In the genomic region with DNA sequence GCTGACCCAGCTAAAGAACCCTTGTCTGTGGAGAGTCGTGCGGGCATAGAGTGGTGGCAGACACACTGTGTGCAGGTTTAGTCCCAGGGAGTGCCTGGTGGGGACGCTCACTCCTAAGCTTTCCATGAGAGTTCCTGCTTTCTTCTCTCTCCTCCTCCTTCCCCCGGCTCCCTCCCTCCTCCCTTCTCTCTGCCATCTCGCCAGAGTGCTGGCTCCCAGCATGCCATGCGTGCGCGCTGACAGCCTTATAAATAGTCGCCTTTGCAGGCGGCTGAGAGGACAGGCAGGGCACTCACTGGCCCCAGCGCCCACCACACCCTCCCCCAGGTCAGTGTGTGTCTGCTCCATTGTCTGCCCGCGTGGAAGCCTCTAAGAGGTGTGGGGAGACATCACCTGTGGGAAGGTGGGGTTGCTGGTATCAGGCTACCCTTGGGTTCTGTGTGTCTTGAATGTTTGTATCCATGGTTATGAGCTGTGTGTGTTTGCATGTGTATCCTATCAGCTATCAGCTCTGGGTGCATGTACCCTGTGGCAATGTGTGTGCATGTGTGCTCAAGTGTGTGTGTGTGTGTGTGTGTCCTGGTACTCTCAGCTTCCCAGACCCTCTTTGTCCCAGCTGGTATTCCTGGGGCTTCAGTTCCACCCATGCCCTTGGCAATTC, we compare ENCODE assay signal across 10 mouse cellular contexts. TPM values are rescaled to one million over a fixed set of nuclear protein-coding genes. Genes with fewer than 3 reads are reported as not detected.
DNase-seq lines count a peak whose midpoint lies in the region; ATAC-seq and TF ChIP-seq lines count a peak whose summit lies in the region.
"Had no signal": no experiment of that assay in that cellular context is flagged by ENCODE, and none has a peak within 500 bp of the region (broad histone marks: within the 10 kb centered on the region; RNA-seq: fewer than 3 reads in every experiment).

No protein-coding gene starts in this region.

- H3K9me3 ChIP-seq in forebrain, embryonic 14.5 days (replicated peaks; ENCODE audit: control insufficient read depth, low read length): no peaks in the 10 kb centered on the region
- no peaks in the 10 kb centered on the region for H3K9me3 ChIP-seq in liver, embryonic 13.5 days (replicated peaks)
- no peaks in the 10 kb centered on the region for H3K9me3 ChIP-seq in neural tube, embryonic 11.5 days (ENCODE audit: control insufficient read depth, low read length)

- intact Hi-C loops in heart, postnatal 10 days (cut with DNase I): no loop called here

- H3K9ac ChIP-seq in forebrain, embryonic 14.5 days (ENCODE audit: low read length): peak overlapping the region; percentile 64
- H3K9ac ChIP-seq in liver, embryonic 13.5 days: peak overlapping the region; percentile 52
- peak overlapping the region; percentile 44 for H3K9ac ChIP-seq in neural tube, embryonic 11.5 days (ENCODE audit: low read length)

- no peaks in the 10 kb centered on the region for H3K36me3 ChIP-seq in forebrain, embryonic 14.5 days (ENCODE audit: control insufficient read depth, insufficient read depth, low read length)
- no peaks in the 10 kb centered on the region for H3K36me3 ChIP-seq in liver, embryonic 13.5 days
- H3K36me3 ChIP-seq in neural tube, embryonic 11.5 days (ENCODE audit: control insufficient read depth, insufficient read depth, low read length): no peaks in the 10 kb centered on the region
- H3K36me3 ChIP-seq in thymus, adult 2 months (ENCODE audit: control insufficient read depth, insufficient read depth, low read length): no peaks in the 10 kb centered on the region

- DNase-seq in urinary bladder, postnatal 14 days (ENCODE audit: low spot score): peak; percentile 75
- no peak for DNase-seq in urinary bladder, postnatal 10 days (ENCODE audit: low spot score)
- peak; percentile 90 for DNase-seq in forebrain, embryonic 14.5 days (ENCODE audit: low spot score)
- DNase-seq in heart, postnatal 10 days: peak; percentile 87 to 89
- peak; percentile 79 to 87 for DNase-seq in kidney, postnatal 4 days
- DNase-seq in liver, embryonic 13.5 days: no peak
- peak; percentile 84 for DNase-seq in neural tube, embryonic 11.5 days (ENCODE audit: low spot score)
- DNase-seq in thymus, adult 2 months: no peak

- no peak for TF ChIP-seq CTCF in thymus, adult 2 months (IDR thresholded peaks at IDR 0.05; ENCODE audit: borderline replicate concordance, control insufficient read depth, extremely low read depth, insufficient read depth, low read length, poor library complexity)

- peak overlapping the region; percentile 26 for H3K4me3 ChIP-seq in forebrain, embryonic 14.5 days (ENCODE audit: low read depth, low read length)
- peak overlapping the region; percentile 25; the same call in 1 of the 2 replicates for H3K4me3 ChIP-seq in liver, embryonic 13.5 days (replicated peaks)
- H3K4me3 ChIP-seq in neural tube, embryonic 11.5 days (ENCODE audit: low read depth, low read length): peak overlapping the region; percentile 6; the same call in 1 of the 2 replicates
- H3K4me3 ChIP-seq in thymus, adult 2 months (ENCODE audit: control insufficient read depth, insufficient read depth, low read length): no peak overlapping the region

- peak overlapping the region; percentile 79 for H3K27ac ChIP-seq in forebrain, embryonic 14.5 days (ENCODE audit: low read depth, low read length)
- H3K27ac ChIP-seq in liver, embryonic 13.5 days: no peak overlapping the region
- peak overlapping the region; percentile 58 for H3K27ac ChIP-seq in neural tube, embryonic 11.5 days (ENCODE audit: low read depth, low read length)
- H3K27ac ChIP-seq in thymus, adult 2 months (ENCODE audit: control insufficient read depth, insufficient read depth, low read length): no peak overlapping the region

- WGBS in forebrain, embryonic 14.5 days: 3% methylated on average over 13 of the region's 13 CpGs
- WGBS in liver, embryonic 13.5 days (ENCODE audit: insufficient replicate concordance): 4% methylated on average over 13 of the region's 13 CpGs
- WGBS in neural tube, embryonic 11.5 days: 2% methylated on average over 13 of the region's 13 CpGs
- WGBS in thymus, adult 2 months: 31% methylated on average over 13 of the region's 13 CpGs

- H3K27me3 ChIP-seq in forebrain, embryonic 14.5 days (replicated peaks; ENCODE audit: control insufficient read depth, insufficient read depth, low read length): no peaks in the 10 kb centered on the region
- no peaks in the 10 kb centered on the region for H3K27me3 ChIP-seq in liver, embryonic 13.5 days
- no peaks in the 10 kb centered on the region for H3K27me3 ChIP-seq in neural tube, embryonic 11.5 days (ENCODE audit: control insufficient read depth, insufficient read depth, low read length)
- H3K27me3 ChIP-seq in thymus, adult 2 months (ENCODE audit: control insufficient read depth, insufficient read depth, low read length): no peaks in the 10 kb centered on the region
- H3K27me3 ChIP-seq: CH12.LX had no signal

- H3K4me1 ChIP-seq in forebrain, embryonic 14.5 days (ENCODE audit: control insufficient read depth, insufficient read depth, low read length): peaks cover 32% of the 10 kb centered on the region
- H3K4me1 ChIP-seq in liver, embryonic 13.5 days (replicated peaks): peaks cover 43% of the 10 kb centered on the region
- peaks cover 40% of the 10 kb centered on the region for H3K4me1 ChIP-seq in neural tube, embryonic 11.5 days (ENCODE audit: control insufficient read depth, insufficient read depth, low read length)
- no peaks in the 10 kb centered on the region for H3K4me1 ChIP-seq in thymus, adult 2 months (replicated peaks; ENCODE audit: control insufficient read depth, insufficient read depth, low read length)

- H3K4me2 ChIP-seq in forebrain, embryonic 14.5 days (ENCODE audit: low read length): peak overlapping the region; percentile 62
- peak overlapping the region; percentile 52 for H3K4me2 ChIP-seq in liver, embryonic 13.5 days
- peak overlapping the region; percentile 40 for H3K4me2 ChIP-seq in neural tube, embryonic 11.5 days (ENCODE audit: low read depth)

- TF ChIP-seq POLR2A in thymus, adult 2 months (IDR thresholded peaks at IDR 0.05; ENCODE audit: control insufficient read depth, extremely low read depth, insufficient read depth, low read length, poor library complexity): no peak

- peak; percentile 80 for ATAC-seq in forebrain, embryonic 14.5 days
- ATAC-seq in liver, embryonic 13.5 days (ENCODE audit: low read depth): no peak
- peak; percentile 58 for ATAC-seq in neural tube, embryonic 11.5 days (ENCODE audit: insufficient read depth, low FRiP score, low TSS enrichment)

RNA-seq across cellular contexts. Expression of a gene that starts 3.8 kb away (rescaled TPM):
- 60.3 and 65.9 TPM in 2 replicates for polyA plus RNA-seq in forebrain, embryonic 14.5 days (2014; fragmentation: Nextera tagmentation; extraction: Ambion mirVana)
- 100 to 1,000 TPM; 522 to 538 TPM for total RNA-seq in heart, postnatal 10 days (2021)
- polyA plus RNA-seq in liver, embryonic 13.5 days (2015; fragmentation: Nextera tagmentation; extraction: Ambion mirVana): 2.2 and 2.3 TPM in 2 replicates
- polyA plus RNA-seq in neural tube, embryonic 11.5 days (2014; fragmentation: Nextera tagmentation; extraction: Ambion mirVana): 33.0 and 33.8 TPM in 2 replicates
- polyA plus RNA-seq in thymus, adult 2 months (2012; rRNA removed): 3.6 and 23.5 TPM in 2 replicates

RNA-seq across cellular contexts. Expression of a gene that starts 21.1 kb away (rescaled TPM):
- 15.0 and 23.1 TPM in 2 replicates for polyA plus RNA-seq in forebrain, embryonic 14.5 days (2014; fragmentation: Nextera tagmentation; extraction: Ambion mirVana)
- total RNA-seq in heart, postnatal 10 days (2021): 100 to 1,000 TPM; 152 to 166 TPM
- 20.6 and 23.4 TPM in 2 replicates for polyA plus RNA-seq in liver, embryonic 13.5 days (2015; fragmentation: Nextera tagmentation; extraction: Ambion mirVana)
- polyA plus RNA-seq in neural tube, embryonic 11.5 days (2014; fragmentation: Nextera tagmentation; extraction: Ambion mirVana): 24.5 and 26.8 TPM in 2 replicates
- 62.1 and 66.1 TPM in 2 replicates for polyA plus RNA-seq in thymus, adult 2 months (2012; rRNA removed)

RNA-seq across cellular contexts. Expression of a gene that starts 25.8 kb away (rescaled TPM):
- 4.7 and 5.7 TPM in 2 replicates for polyA plus RNA-seq in forebrain, embryonic 14.5 days (2014; fragmentation: Nextera tagmentation; extraction: Ambion mirVana)
- total RNA-seq in heart, postnatal 10 days (2021): 100 to 1,000 TPM in 1 of 2 experiments, 10 to 100 TPM in 1; 87.9 to 103 TPM
- polyA plus RNA-seq in liver, embryonic 13.5 days (2015; fragmentation: Nextera tagmentation; extraction: Ambion mirVana): 10.0 and 12.8 TPM in 2 replicates
- polyA plus RNA-seq in neural tube, embryonic 11.5 days (2014; fragmentation: Nextera tagmentation; extraction: Ambion mirVana): 4.8 and 5.1 TPM in 2 replicates
- polyA plus RNA-seq in thymus, adult 2 months (2012; rRNA removed): 18.1 and 25.9 TPM in 2 replicates

RNA-seq across cellular contexts. Expression of a gene that starts 38.4 kb away (rescaled TPM):
- 18.7 and 21.4 TPM in 2 replicates for polyA plus RNA-seq in forebrain, embryonic 14.5 days (2014; fragmentation: Nextera tagmentation; extraction: Ambion mirVana)
- total RNA-seq in heart, postnatal 10 days (2021): 10 to 100 TPM; 29.3 to 31.8 TPM
- polyA plus RNA-seq in liver, embryonic 13.5 days (2015; fragmentation: Nextera tagmentation; extraction: Ambion mirVana): 13.5 and 14.1 TPM in 2 replicates
- polyA plus RNA-seq in neural tube, embryonic 11.5 days (2014; fragmentation: Nextera tagmentation; extraction: Ambion mirVana): 20.9 and 21.8 TPM in 2 replicates
- 29.3 and 34.1 TPM in 2 replicates for polyA plus RNA-seq in thymus, adult 2 months (2012; rRNA removed)

RNA-seq across cellular contexts. Expression of a gene that starts 49.9 kb away (rescaled TPM):
- polyA plus RNA-seq in forebrain, embryonic 14.5 days (2014; fragmentation: Nextera tagmentation; extraction: Ambion mirVana): 0.30 and 0.61 TPM in 2 replicates
- not detected for total RNA-seq in heart, postnatal 10 days (2021)
- not detected in 2 replicates for polyA plus RNA-seq in liver, embryonic 13.5 days (2015; fragmentation: Nextera tagmentation; extraction: Ambion mirVana)
- polyA plus RNA-seq in neural tube, embryonic 11.5 days (2014; fragmentation: Nextera tagmentation; extraction: Ambion mirVana): 0.25 and 0.58 TPM in 2 replicates
- polyA plus RNA-seq in thymus, adult 2 months (2012; rRNA removed): not detected in 2 replicates
- total RNA-seq: CH12.LX; liver, adult 2 months had no signal
- polyA plus RNA-seq: liver, adult 2 months had no signal

Comparison
In these comparisons a context has a peak if more than half of its experiments do, and no peak if none do; other contexts are left out.
1. DNase-seq: peak in urinary bladder, postnatal 14 days (single experiment), forebrain, embryonic 14.5 days (single experiment), heart, postnatal 10 days (2 of 2), kidney, postnatal 4 days (2 of 2) and neural tube, embryonic 11.5 days (single experiment); none in urinary bladder, postnatal 10 days (single experiment), liver, embryonic 13.5 days (single experiment) and thymus, adult 2 months (single experiment).
2. H3K27ac ChIP-seq: peak in forebrain, embryonic 14.5 days (single experiment) and neural tube, embryonic 11.5 days (single experiment); none in liver, embryonic 13.5 days (single experiment) and thymus, adult 2 months (single experiment).
3. Peak in every context shown above with its lines, with median percentiles within 50 percentile points of each other: H3K4me2 ChIP-seq and H3K9ac ChIP-seq.